Mouse (Mus musculus) erythroblast, embryonic 14.5 days (primary cell): Measurements from ENCODE around the gene 4930523C07Rik. TPM values are rescaled to one million over a fixed set of nuclear protein-coding genes. Genes with fewer than 3 reads are reported as not detected.

Experiments
- H3K27me3 ChIP-seq: 2 replicates; pipeline ENCODE4 v1.6.1; 2012; ENCODE audit warnings: inconsistent platforms; ENCODE audit not compliant: control insufficient read depth
- H3K36me3 ChIP-seq: 2 replicates; pipeline ENCODE4 v1.6.1; 2012; ENCODE audit warnings: mild to moderate bottlenecking, inconsistent platforms; ENCODE audit not compliant: control insufficient read depth
- H3K4me1 ChIP-seq: 2 replicates; pipeline ENCODE4 v1.6.1; 2012; ENCODE audit warnings: inconsistent platforms; ENCODE audit not compliant: control insufficient read depth
- H3K4me3 ChIP-seq: replicated peaks from 2 replicates; pipeline ENCODE3; 2012; ENCODE audit warnings: moderate library complexity, mild to moderate bottlenecking, inconsistent platforms
- H3K9me3 ChIP-seq: 2 replicates; pipeline ENCODE4 v1.6.1; 2012; ENCODE audit warnings: low read length, inconsistent platforms, mixed read lengths; ENCODE audit not compliant: control insufficient read depth
- GATA1 ChIP-seq: IDR thresholded peaks from 2 replicates; pipeline ENCODE4 v1.6.1; 2012; ENCODE audit warnings: low read length, inconsistent platforms, mixed read lengths
- TAL1 ChIP-seq: IDR thresholded peaks from 3 replicates; pipeline ENCODE4 v1.6.1; 2012; ENCODE audit warnings: low read length, inconsistent platforms, mixed read lengths
- polyA plus RNA-seq: library from polyadenylated mRNA; stranded (reverse); fragments of >175 nt; gene quantifications from 2 replicates; pipeline ENCODE4 v1.2.3, GENCODE M21; 2012

Gene 4930523C07Rik
- polyA plus RNA-seq, 1 experiment = 4.4 TPM

DNA sequence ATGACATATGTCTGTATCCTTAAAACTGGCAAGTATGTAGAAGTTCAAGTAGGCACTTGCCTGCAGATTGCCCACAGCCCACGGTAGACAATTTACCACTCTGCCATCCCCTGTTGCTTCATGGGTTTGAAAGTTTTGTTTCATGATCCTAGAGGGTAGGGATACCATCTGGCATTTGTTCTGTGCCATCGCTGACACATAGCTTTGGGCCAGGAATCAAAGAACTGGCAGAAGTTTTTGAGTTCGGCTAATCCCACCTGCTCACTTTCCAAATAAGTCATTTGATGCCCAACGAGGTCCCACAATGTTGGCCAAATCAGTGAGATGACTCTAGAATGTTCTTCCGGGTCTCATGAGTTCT, 18.3 kb upstream of the 4930523C07Rik start:
- Histone ChIP-seq H3K36me3 (no peaks in the 10 kb centered on the region), H3K27me3 (peaks cover 4% of the 10 kb centered on the region), H3K4me3 (peak overlapping the region; percentile 33), H3K9me3 (no peaks in the 10 kb centered on the region), H3K4me1 (peaks cover 31% of the 10 kb centered on the region)
- TF ChIP-seq GATA1 (no peak), TAL1 (no peak)

DNA sequence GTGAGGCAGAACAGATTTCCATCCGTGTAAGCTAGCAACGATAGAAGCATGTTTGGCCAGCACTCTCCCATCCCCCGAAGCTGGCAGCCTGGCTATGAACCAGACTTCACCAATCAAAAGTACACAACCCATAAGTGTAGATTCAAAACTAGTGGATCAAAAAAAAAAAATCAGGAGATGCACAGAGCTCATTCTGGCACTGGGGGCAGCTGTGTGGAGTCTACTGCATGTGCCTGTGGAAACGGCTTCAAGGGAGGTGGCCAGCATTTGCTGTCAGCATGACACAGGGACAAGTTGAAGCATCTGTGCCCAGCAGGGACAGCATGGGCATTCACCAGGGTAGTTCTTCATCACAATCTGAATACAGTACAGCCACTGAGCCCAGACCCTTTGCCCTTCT, 16.2 kb upstream of the 4930523C07Rik start:
- H3K27me3 ChIP-seq = peaks cover 4% of the 10 kb centered on the region
- H3K36me3 ChIP-seq = no peaks in the 10 kb centered on the region
- TF ChIP-seq GATA1 (no peak), TAL1 (no peak)
- no peaks in the 10 kb centered on the region for H3K9me3 ChIP-seq
- H3K4me3 ChIP-seq = no peak overlapping the region
- H3K4me1 ChIP-seq = peaks cover 31% of the 10 kb centered on the region

DNA sequence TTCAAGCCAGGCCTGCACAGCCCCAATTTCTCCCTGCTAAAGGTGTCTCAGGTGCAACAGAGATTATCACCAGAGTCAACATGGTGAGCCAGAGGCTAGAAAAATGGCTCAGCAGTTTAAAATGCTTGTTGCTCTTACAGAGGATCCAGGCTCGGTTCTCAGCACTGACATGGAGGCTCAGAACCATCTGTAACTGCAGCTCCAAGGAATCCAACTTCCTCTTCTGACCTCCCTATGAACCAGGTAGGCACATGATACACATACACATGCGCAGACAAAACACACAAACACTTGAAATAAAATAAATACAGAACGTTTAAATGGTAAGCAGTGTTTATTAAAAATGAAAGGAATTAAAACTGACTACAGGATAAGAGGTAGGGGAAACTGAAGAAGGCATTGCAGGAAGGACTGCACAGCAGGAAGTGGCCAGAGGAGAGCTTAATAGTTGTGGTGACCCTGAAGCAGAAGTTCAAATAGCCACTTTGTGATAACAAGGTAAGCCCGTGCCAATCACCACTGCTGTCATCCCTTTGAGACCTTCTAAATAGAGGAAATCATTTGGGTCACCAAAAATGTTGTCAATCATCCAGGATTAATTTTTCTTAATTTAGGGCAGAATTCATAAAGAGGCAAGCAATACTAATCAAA, 10.1 kb upstream of the 4930523C07Rik start:
- H3K4me3 ChIP-seq = no peak overlapping the region
- H3K27me3 ChIP-seq = no peaks in the 10 kb centered on the region
- peaks cover 5% of the 10 kb centered on the region for H3K4me1 ChIP-seq
- H3K36me3 ChIP-seq = no peaks in the 10 kb centered on the region
- H3K9me3 ChIP-seq = no peaks in the 10 kb centered on the region
- TF ChIP-seq TAL1 (no peak), GATA1 (no peak)

DNA sequence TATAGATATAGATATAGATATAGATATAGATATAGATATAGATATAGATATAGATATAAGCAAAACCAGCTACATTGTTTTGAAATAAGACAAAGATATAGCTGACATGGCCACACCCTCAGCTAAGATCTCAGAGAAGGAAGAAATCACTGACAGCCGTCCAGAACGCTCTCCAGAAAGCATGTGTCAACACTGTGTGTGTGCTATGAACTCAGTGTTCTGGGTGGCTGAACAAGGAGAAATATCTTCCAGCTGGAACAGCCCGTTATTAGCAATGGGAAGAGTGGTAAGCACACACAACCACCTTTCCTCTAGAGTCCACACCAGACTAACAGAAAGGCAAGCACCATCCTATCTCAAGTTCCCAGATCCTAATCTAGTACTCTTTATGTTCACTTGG, 8.6 kb upstream of the 4930523C07Rik start:
- H3K36me3 ChIP-seq = no peaks in the 10 kb centered on the region
- H3K9me3 ChIP-seq = no peaks in the 10 kb centered on the region
- H3K27me3 ChIP-seq = no peaks in the 10 kb centered on the region
- TF ChIP-seq TAL1 = no peak
- TF ChIP-seq GATA1 = no peak
- 0 out of 2 replicates have a peak, but pooled peaks cover 2% of the 10 kb centered on the region for H3K4me1 ChIP-seq
- H3K4me3 ChIP-seq = no peak overlapping the region

DNA sequence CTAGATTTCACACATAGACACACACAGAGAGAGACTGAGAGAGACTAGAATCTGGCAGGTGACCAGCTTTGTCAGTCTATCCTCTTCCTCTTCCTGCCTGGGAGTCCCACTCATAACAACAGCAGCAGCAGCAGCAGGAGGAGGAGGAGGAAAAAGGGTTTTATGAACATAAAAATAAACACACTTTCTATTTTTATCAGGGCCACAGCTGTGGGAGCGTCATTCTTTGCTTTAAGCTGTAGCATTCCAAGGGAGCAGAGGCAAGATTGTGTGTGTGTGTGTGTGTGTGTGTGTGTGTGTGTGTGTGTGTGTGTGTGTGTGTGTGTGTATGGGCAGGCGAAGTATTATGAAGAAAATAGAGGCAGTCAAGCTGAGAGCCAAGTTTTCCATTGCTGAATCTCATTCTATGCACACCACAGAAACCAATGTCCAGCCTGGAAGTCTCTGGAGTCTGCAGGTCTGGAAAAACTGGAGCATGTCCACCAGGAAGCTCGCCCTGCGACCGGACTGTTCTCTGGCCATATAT, 7.1 kb upstream of the 4930523C07Rik start:
- Histone ChIP-seq H3K9me3 (no peaks in the 10 kb centered on the region), H3K27me3 (peaks cover 9% of the 10 kb centered on the region), H3K4me1 (peaks cover 2% of the 10 kb centered on the region; the same call in 1 of the 2 replicates), H3K4me3 (no peak overlapping the region), H3K36me3 (no peaks in the 10 kb centered on the region)
- TF ChIP-seq TAL1 (no peak), GATA1 (no peak)

DNA sequence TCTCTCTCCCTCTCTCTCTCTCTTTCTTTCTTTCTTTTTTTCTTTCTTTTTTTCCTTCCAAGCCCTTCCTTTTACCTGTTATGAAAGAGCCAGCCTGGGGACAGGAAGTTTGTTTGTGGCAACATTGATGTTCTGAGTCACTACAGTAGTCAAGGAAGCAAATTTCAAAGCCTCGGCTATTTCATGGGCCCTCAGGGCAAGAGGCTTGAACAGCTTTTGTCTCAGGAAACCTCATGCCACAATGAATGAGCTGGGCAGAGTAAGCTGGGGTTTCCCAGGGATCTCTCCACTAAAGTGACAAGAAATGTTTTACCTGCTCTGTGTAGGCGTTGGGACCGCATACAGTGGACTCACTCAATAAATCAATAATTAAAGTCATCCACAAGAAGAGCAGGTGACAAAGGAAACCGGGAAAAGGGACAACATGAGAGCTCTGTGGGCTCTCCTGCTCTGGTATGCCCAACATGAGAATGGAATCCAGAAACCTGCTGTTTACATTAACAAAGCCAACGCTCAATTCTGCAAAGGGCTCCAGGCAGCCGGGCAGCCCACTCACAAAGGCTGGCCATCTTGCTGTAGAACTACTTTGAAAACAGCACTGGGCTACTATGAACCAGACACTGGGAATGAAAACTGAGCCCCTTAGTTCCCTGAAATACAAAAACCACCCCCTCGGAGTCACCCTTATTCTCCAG, 4.1 kb upstream of the 4930523C07Rik start:
- Histone ChIP-seq H3K9me3 (no peaks in the 10 kb centered on the region), H3K27me3 (peaks cover 9% of the 10 kb centered on the region), H3K4me1 (peaks cover 28% of the 10 kb centered on the region), H3K36me3 (no peaks in the 10 kb centered on the region), H3K4me3 (no peak overlapping the region)
- no peak for TF ChIP-seq GATA1
- no peak for TF ChIP-seq TAL1

DNA sequence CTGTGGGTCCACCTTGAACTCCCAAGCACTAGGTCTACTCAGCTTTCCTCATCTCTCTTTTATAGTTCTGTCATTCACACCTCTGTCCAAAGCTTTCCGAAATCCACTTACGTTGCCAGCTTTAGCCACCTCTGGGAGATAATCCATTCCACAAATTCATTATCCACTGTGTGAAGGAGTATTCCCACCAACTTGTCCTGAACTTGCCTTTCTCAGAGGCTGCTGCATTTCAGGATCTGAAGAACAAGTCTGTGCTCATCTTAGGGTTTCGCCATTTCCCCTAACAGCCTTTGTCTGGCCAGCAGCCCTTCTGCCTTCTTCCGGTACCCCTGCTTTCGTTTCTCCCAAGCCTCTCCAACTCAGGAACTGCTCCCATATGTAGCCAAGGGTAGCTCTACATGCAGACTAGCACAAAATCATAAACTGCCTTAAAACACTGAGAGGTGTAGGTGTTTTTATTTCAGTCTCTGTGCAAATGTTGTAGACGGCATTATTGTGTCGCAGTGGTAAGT, 2.9 kb upstream of the 4930523C07Rik start:
- Histone ChIP-seq H3K4me3 (no peak overlapping the region), H3K36me3 (peaks cover 8% of the 10 kb centered on the region), H3K4me1 (peaks cover 41% of the 10 kb centered on the region), H3K9me3 (no peaks in the 10 kb centered on the region), H3K27me3 (peaks cover 9% of the 10 kb centered on the region)
- TF ChIP-seq GATA1 = no peak
- no peak for TF ChIP-seq TAL1

DNA sequence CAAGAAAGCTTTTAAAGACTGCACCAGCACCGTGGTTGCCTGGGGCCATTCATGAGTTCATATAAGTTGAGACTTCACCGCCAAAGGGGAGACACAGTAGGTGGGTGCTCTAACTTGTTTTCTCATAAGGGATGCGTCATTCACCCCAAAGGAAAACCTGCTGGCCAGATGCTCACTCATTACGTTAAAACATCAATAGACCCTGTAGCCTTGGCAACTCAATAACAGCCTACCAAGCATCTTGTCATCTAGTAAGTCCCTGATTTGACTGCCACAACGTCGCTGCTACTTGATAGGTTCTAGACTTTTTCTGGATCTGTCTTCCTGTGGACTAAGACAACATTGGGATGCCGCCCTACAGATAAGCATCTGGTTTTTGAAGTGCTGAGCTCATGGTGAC, 1.8 kb upstream of the 4930523C07Rik start:
- H3K4me1 ChIP-seq = peaks cover 51% of the 10 kb centered on the region
- TF ChIP-seq GATA1 = no peak
- no peak for TF ChIP-seq TAL1

DNA sequence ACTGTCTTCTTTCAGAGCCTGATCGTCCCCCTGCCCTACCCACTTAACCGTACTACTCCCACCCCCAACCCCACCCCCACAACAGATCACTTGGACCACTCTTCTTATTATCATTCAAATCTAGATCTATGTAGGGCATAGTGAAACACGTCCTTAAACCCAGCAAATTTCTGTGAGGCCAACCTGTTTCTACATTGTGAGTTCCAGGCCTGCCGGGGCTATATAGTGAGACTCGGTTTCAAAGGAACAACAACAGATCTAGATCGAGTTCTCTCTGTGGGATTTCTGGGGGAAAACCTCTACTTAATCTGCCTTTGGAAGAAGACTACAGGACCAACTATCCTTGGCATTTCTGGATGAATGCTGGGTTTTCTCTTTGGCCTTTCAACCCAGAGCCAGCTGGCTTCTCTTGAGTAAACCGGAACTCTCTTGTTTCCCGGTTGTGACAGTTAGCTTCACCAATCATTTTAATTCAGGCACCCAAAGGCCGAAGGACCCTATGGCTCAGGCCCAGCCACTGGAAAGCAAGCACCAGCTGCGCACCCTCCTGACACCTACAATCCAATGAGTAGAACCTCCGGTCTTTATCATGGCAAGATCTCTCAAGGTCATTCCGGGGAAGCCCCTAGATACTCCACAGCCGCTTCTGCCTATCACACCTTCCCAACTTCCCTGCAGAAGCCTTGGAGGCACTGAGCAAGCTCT, 759 bp upstream of the 4930523C07Rik start:
- Histone ChIP-seq H3K4me1 (peaks cover 62% of the 10 kb centered on the region), H3K9me3 (no peaks in the 10 kb centered on the region), H3K36me3 (peaks cover 28% of the 10 kb centered on the region), H3K4me3 (peak overlapping the region; percentile 97), H3K27me3 (peaks cover 9% of the 10 kb centered on the region)
- TF ChIP-seq GATA1 (no peak), TAL1 (no peak)

More for the DNA sequence above, 1.8 kb upstream of the 4930523C07Rik start:
- H3K36me3 ChIP-seq = peaks cover 18% of the 10 kb centered on the region
- no peaks in the 10 kb centered on the region for H3K9me3 ChIP-seq
- H3K27me3 ChIP-seq = peaks cover 9% of the 10 kb centered on the region
- H3K4me3 ChIP-seq = no peak overlapping the region
